Mouse (Mus musculus): ENCODE data around the gene Cask.
A peak's percentile ranks its signal among the peaks of the same experiment; 100 is the strongest.

The Cask gene

DNA sequence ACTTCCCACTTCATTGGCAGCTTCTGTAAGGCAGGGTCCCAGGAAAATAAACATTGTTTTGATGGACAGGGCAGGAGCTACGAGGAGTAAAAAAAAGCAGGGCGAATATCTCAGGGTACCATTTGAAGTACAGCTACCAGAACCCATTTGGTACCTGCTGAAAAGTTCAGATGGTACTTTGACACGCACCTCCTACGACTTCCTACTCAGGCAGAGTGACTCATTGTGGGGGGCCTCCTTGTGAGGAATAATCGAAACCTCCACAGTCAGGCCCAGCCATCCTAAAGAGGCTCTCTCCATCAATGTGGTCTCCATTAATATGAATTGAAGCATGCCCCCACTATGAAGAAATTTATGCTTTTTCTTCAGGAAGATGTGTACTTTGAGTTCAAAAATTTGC is 228.5 kb downstream of the Cask start:
- DNase-seq = no peak

DNA sequence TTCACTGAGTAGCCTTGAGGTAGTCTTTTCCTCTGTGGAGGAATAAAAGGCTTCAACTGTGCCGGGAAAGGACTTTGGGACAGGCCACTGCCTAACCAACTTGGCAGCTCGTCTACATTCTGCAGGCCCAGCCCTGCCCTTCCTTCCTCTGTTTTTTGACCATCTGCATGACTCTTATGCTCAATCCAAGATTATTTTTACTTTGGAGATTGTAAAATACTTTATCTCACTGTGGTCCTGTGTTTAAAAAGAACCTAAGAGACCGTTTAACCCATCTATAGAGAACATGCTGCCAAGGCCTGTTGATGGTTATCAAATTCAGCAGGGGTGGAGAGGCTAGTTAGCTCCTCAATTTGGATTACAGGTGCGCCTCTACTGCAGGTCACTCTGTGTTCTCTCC is 229.7 kb downstream of the Cask start:
- no peak for DNase-seq

DNA sequence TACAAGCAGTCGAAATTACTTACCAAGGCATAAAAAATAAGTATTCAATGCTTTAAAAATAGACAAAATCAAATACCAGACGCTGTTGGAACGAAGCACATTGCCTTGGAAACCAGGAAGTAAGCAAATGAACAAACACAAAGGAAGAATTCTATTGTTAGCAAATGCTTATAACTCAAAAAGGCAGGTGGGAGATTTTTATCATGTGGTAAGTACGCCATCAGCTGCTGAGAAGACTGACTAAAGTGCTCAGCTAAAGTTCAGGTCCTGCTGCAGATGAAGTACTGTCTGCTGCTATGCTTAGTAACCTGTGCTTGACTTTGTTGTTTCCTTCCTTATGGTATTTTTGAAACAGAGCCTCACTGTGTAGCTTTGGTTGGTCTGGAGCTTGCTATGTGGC is 232.7 kb downstream of the Cask start:
- DNase-seq = no peak

DNA sequence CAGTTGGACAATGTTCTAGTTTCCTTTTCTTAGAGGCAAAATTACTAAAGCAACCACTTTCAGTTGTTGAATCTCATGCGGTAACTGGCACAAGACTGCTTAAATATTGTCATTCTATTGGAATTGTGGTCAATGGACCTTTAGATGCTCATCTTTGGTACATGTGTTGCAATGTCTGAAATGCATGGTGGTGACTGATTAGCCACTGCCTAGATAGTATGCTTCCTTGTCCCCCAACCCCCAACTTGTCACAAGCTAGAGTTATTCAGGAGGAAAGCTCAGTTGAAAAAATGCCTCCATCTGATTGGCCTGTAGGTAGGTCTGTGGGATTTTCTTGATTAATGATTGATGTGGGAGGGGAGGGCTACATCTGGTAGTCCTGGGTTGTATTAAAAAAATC is 233.9 kb downstream of the Cask start:
- DNase-seq = no peak

DNA sequence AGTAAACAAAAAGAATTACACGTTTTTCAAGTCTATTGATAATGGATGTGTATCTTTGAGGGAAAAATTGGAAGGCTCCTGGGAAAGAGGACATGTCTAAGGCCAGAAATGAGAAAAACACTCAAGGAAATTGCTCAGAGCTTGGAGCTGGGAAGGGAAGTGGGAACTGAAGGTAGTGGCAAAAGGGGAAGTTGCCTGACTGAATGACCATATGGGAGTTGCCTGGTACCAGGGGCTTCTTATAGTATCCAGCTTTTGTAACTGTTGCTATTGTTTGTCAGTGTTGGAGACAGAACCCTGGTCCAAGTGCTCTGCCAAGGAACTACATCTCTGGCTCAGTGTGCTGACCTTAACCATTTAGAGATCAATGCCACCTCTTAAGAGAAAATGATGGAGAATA is 234.4 kb downstream of the Cask start:
- DNase-seq = no peak

DNA sequence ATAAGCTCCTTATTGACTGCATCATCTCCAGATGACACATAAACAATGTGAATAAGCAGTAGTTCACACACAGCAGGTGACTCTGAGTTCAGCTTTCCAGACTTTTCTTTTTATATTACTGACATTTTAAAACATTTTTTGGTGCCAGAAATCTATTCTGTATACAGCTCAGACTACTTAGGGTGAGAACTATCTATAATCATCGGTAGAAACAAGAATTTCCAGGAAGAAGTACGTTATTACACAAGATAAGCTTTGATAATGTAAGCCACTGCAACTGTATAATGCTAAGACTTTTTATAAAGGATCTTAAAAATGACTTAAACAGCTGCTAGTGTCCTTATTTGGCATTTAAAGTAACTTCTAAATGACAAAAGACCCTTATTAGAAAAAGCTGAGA is 239.1 kb downstream of the Cask start:
- no peak for DNase-seq

DNA sequence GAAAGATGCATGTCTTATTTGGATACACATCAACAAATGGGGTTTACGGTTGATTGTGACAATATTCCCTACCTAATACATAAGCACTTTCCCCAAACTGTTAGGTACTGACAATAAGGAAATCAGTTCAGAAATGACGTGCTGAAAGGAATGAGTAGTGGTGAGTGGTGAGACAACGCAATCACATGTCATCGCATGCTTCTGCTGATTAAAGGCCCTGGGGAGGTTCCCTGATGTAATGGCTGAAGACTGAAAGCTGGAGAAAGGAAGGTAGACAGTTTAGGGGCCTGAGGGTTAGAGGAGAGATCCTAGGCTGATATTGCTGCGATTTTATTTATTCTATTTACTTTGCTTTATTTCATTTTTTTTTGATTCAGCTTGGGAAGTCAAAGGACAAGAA is 240.1 kb downstream of the Cask start:
- DNase-seq = no peak

DNA sequence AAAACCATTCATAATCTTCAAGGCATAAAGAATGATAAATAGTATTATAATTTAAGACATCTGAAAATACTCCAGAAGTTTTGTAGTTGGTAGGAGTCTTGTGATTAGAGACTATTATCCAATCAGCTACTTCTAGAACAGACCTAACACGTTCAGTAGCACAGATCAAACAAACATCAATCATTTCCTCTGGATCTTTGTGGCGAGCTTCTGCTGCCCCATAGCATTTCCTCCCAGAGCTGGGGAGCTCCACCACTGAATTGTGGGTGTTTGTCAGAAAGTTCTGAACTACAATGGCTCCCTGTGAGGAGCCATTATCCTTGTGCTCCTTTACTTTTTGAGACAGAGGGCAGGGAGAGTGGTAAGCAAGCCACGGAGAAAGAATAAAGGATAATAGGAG is 243.4 kb downstream of the Cask start:
- DNase-seq = no peak

DNA sequence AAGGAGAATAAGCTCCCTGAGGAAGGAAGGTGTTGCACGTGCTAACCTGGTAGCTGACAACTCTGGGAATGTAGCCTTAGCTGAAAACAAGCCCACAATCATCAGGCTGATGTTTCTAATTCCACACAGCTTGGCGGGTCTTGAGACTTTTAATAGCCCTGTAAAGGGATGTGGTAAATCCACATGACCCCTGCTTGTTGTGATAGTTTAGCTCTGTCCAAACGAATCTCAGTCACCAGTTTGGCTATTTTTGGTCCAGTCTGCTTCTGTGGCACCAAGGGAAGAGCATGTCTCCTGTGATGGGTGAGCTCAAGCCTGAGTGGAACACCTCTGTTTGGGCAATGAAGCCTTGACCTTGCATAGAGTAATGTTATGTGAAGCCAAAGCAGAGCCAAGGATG is 244.4 kb downstream of the Cask start:
- DNase-seq = no peak

DNA sequence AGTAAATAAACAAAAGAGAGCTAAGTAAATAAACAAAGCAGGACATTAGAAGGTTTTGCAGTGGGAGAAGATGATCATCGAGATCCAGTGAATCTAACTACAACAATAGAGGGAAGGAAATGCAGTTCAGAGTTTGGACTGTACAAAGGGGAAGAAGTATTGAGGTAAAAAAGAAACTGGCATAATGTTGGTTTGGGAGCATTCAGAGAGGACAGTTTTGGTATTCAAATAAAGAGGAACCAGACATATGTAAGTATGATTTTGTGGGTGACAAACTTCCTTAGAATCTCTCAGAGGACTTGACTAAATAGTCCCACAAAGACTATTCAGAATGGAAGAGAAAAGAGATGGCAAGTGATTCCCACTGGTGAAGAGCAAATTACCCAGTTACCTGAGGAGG is 251.2 kb downstream of the Cask start:
- DNase-seq = no peak

DNA sequence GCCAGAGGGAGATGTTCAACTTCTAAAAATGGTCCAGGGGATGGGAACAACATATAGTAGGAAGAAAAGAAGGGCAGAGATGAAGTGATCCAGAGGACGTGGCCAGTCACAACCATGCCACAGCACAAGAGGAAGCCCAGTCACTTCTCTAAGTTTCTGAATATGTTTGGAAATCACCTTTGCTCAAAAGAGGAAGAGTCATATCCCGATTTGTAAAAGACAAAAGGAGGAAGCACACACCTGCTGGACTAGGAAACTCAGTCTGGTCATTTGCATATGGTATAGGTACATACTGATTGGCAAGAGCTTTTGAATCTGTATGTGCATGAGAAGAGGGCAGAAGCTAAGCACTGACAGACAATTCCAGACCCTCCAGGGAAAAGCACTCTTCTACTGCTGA is 251.8 kb downstream of the Cask start:
- DNase-seq = no peak

DNA sequence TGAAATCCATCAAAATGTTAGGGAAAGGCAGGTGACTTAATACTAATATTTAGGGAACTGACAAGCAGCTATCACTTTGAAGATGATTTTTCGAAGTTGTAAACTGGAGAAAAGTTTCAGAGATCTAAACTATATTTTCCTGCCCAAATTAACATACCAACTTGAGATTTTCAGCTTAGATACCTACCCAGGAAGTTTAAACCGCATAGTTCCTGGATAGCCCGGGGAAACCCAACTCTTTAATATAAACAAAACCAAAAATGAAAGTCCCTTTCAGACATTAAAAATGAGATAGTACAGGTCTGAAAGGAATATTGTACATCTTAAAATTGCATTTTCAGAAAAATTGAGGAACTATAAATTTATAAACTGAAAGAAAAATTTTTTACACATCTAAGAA is 273.5 kb downstream of the Cask start:
- DNase-seq = no peak

DNA sequence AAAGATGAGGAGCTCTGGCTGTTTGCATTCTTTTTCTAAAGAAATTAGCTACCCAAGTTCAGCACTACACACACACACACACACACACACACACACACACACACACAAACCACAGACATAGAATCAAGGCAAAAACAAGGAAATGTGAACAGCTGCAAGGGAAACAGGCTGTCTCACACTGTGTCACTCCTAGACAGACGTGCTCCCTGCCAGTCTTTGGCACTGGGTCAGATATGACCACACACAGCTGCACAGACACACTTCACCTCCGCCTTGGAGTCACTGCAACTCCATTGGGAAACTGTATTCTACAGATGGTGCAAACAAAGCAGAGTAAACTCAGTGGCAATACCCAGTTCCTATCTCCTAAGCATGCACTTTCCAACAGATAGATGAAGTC is 274.6 kb downstream of the Cask start:
- DNase-seq = no peak

DNA sequence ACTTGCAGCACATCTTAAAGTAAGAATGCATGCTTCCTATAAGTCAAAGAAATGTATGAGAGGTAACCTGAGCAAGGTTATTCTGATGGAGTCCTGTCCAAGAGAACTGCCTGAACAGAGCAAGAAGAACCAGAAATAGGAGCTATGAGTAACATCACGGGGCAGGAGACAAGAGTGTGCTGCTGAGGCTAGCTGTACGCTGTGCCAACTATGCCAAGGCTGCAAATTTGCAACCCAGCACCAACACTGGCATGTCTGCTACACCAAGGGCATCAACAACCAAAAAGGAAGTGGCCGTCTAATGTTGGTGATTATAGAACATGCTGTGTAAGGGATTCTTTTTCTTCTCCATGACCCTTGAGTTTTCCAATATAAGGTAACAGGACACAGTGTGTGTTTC is 276.3 kb downstream of the Cask start:
- no peak for DNase-seq

DNA sequence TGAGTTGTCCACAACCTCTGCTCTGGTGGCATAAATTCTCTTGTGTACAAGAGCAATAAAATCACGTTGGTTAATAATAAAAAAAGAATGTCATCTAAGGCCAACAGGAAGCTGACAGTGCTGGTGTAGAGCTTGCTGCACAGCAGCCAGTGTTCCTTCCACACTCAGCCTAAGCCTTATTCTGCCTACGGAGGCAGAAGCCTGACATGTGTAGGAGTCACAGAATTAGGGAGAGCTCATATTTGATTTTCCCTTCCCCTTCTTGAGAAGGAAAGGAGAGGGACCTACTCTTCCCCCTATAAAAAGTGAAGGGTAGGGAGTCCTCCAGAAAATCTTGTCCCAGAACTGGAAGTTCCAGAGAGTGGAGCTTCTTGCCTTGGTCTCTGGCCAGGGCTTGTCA is 276.9 kb downstream of the Cask start:
- no peak for DNase-seq

DNA sequence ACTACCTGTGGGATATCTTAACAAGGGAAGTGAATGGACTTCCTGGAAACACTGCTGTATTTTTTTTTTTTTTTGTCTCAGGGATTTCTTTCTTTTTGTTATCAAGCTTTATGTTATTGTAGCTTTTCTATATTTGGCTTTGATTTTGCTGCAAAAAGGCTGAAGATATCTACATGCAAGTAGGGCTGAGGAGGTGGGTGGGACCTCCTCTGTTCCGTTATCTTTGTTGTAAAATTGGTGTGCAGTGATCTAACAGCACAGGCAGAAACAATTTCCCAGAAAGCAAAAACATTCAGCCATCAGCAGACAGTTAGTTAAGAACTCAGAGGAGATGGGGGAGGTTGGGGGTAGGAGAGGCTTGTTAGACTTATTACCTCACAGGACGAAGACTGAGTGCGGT is 296.7 kb downstream of the Cask start:
- no peak for DNase-seq

DNA sequence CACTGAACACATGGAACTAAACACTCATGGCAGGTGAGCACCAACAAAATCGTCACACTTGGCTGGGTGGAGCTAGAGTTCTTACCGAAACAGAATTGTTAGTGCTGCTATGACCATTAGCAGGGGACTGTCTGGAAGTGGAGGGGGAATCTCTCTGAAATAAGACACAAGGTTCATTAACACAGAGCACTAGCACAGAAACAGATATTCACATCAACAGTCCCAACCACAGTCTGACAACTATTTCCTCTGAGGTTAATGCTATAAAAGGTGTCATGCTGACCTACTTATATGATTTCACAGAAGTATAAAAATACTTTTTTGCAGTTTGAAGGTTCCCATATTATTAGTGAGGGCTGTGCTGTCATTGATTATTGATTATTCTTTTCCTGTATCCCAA is 298.9 kb downstream of the Cask start:
- no peak for DNase-seq

DNA sequence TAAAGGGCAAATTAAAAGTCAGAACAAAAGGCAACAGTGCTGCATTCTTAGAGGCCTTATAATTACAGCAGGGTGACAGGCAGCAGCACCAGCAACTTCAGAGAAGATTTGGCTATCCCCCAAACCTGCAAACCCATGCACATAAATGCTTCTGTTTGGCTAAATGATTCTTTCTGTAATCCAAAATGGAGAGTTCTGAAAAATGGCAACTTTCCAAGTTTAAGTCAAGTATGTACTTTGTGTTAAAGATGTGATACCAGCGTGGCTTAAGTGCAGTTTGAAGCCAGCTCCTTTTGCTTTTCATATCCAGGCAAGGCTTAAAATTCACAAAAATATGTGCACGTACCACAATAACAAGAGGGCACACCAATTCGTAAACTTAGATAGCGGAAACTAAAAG is 299.6 kb downstream of the Cask start:
- DNase-seq = no peak

DNA sequence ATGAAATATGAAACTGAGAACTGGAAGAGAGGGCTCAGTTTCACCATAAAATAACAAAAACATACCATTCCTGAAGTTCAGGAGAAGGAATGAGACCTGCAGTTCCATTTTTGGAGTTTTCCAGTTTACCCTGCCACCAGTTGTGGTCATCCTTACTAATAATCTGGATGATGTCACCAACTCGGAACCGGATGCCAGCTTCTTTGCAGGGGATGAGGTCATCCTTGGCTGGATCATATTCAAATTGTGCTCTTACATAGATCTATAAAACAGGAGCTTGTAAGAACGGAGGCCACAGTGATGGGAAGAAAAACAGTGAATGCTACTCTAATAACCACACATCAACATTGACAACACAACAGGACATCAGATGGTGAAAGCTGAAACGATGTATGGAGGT is 302.1 kb downstream of the Cask start:
- no peak for DNase-seq

DNA sequence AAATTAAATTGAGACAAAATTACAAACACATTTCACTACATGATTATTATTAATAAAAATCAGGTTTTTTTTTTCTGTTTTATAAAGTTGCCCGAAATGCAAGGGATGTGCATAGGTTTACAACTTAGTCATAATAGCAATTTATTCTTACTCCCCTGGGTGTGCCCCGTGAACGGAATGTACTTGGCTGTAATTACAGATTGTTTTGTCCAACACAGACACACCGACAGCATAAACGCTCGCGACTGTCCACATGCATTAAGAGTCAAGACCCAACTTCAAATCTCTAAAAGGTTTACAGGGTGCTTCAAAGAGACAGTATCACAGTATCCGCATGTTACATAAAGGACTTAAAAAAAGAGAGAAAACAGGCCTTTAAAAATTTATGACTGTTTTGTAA is 329.9 kb downstream of the Cask start:
- DNase-seq = no peak

DNA sequence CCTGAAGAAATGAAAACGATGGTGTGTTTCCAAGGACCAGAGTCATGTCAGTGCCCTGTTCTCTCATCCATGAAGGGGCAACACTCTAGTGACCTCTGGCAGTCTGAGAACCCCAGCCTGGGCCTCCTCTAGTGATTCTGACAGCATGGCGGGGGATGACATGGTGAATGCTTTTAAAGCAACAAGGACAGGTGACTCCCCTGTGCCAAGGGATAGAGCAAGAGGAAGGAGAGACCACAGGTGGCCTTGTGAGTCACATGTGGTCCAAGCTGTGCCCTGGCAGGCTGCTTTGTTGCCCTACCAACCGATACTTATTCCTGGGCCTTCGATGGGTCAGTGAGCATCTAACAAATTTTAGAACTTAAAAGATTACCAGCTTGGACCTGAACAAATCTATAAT is 330.6 kb downstream of the Cask start:
- DNase-seq = peak; percentile 24 to 40

DNA sequence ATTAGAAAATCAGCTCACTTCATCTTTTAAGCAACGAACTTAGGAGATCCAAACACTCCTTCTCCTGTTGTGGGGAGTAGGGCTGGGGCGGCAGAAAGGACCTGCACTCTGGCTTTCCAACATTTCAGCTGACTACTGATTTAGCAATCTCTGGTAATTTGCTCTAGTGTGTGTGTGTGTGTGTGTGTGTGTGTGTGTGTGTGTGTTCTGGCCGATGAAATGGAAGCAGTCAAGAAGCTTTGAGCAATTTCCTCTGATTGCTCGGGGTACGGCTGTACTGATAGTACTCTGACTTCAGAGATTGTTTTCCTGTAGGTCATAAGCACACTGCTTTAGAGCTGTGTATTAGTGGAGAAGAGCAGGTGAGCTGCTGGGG is 331.8 kb downstream of the Cask start:
- no peak for DNase-seq

DNA sequence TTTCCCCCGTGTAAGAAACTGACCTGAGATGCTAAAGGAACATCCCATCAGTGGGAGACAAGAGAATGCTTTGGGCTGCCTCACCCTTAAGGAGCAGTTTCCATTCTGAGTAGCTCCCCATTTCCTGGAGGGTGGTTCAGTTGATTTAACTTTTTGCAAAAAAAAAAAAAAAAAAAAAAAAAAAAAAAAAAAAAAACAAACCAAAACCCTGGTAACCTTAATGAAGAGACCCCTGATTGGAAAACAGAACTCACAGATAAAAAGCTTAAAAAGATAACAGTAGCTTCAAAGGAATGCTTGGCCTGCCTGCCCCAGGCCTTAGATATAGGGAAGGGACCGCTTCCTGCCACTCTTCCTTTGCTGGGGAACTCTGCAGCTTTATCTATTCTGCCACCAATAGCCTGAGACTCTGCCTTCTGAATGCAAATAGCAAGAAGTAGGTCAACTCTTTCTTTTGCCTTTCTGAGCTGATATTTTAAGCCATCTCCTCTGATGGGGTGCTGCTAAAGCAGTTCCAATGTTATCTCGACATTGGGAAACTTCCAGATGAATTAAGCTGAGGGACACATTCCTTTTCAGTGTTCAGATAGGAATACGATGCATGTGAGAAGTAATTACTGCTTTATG is 332.3 kb downstream of the Cask start:
- no peak for DNase-seq

DNA sequence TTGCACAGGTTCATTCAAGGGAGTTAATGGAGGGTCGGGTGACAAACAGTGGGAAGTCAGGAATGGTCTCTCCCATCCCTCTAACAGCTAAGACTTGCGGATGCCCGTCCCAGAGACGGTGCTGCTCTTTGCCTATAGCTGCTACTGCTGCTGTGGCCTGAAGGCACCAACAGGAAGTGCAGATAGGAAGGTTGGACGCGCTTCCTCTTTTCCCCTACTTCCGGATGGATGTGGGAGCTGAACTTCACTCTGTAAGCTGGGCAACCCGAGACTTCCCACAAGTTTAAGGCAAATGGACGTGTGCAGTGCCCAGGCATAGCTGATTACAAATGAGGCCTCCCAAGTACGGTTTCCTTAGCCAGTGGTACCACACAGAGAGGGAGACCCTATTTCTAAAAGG is 333.1 kb downstream of the Cask start:
- no peak for DNase-seq

DNA sequence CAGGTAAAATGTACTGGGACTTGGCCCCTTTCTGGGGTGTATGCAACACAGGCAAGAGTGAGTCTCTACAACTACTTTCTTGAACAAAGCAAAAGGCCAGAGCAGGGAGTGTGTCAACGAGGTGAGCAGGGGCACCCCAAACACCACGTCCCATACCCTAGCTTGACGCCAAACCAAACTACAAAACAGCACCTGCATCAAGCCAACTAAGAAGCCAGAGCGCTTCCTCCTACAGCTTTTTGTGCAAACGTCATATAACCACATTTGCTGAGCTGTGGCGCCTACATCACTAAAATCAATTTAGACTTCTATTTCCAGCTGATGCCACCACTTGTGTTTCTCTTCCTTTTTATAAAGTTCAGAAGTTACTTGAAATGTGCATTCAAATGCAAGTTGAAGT is 334.7 kb downstream of the Cask start:
- DNase-seq = no peak

DNA sequence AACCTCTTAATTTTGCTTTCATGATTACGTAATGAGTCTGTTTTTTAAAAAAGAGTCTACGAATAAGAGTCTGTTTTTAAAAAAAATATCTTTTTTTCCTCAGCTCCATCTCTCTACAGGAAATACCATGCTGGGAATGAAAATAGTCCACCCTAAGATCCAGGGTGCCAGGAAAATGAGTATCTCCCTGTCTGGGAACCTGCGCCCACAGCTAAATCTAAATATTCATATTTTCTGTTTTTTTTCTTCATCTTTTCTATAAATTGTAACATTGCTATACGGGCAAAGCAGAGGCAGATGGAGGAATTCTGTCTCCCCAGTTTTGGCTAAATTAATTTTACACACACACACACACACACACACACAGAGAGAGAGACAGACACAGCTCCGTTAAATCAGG is 337.3 kb downstream of the Cask start:
- no peak for DNase-seq
